Mouse (Mus musculus) hindbrain, embryonic 14.5 days (tissue): ENCODE measurements around the gene Trim66. TPM values are rescaled to one million over a fixed set of nuclear protein-coding genes. Genes with fewer than 3 reads are reported as not detected.
A peak's percentile ranks its signal among the peaks of the same experiment; 100 is the strongest.

Source experiments
- ATAC-seq: fragments of 200-750 bp; cut with Nextera tagmentation; 2 replicates; pipeline ENCODE4 v1.8.0; 2017; ENCODE audit warnings: moderate number of reproducible peaks, mild to moderate bottlenecking, moderate TSS enrichment, moderate library complexity; ENCODE audit not compliant: low FRiP score
- DNase-seq: peaks from one replicate; pipeline ENCODE4 v3.0.0-alpha.2; 2015; ENCODE audit warnings: low spot score
- H3K27ac ChIP-seq: fragments of 300-500 bp; sonication (generic); 2 replicates; pipeline ENCODE4 v1.5.1; 2014; ENCODE audit warnings: mild to moderate bottlenecking, moderate library complexity
- H3K27me3 ChIP-seq: fragments of 300-500 bp; sonication (generic); 2 replicates; pipeline ENCODE4 v1.6.1; 2014; ENCODE audit warnings: mild to moderate bottlenecking, low read length, mixed read lengths; ENCODE audit not compliant: control insufficient read depth, insufficient read depth
- H3K36me3 ChIP-seq: fragments of 300-500 bp; sonication (generic); replicated peaks from 2 replicates; pipeline ENCODE4 v1.6.1; 2014; ENCODE audit not compliant: control insufficient read depth, insufficient read depth
- H3K4me1 ChIP-seq: fragments of 300-500 bp; sonication (generic); replicated peaks from 2 replicates; pipeline ENCODE4 v1.6.1; 2014; ENCODE audit warnings: antibody characterized with exemption, low read length, mixed read lengths; ENCODE audit not compliant: control insufficient read depth, insufficient read depth
- H3K4me2 ChIP-seq: fragments of 300-500 bp; sonication (generic); replicated peaks from 2 replicates; pipeline ENCODE4 v1.6.1; 2014; ENCODE audit warnings: mild to moderate bottlenecking, moderate library complexity
- H3K4me3 ChIP-seq: fragments of 300-500 bp; sonication (generic); replicated peaks from 2 replicates; pipeline ENCODE4 v1.5.1; 2014; ENCODE audit warnings: mild to moderate bottlenecking, low read length
- H3K9ac ChIP-seq: fragments of 300-500 bp; sonication (generic); 2 replicates; pipeline ENCODE4 v1.6.1; 2014
- H3K9me3 ChIP-seq: fragments of 300-500 bp; sonication (generic); 2 replicates; pipeline ENCODE4 v1.6.1; 2016; ENCODE audit warnings: low read length; ENCODE audit not compliant: control insufficient read depth
- WGBS: fragments of 180-500 bp; shearing (Covaris S2); extraction: QIAGEN DNeasy Blood & Tissue Kit; methylation state at CpG from one replicate; pipeline ENCODE4 v1.1.7; 2014; 5-methylcytosine and 5-hydroxymethylcytosine counted together
- polyA plus RNA-seq: library from polyadenylated mRNA; unstranded; fragments of >200 nt; fragmentation: Nextera tagmentation; extraction: Ambion mirVana; gene quantifications from 2 replicates; pipeline ENCODE4 v1.2.1, GENCODE M21; 2014

Gene Trim66
- 0.82 and 1.2 TPM in 2 replicates for polyA plus RNA-seq

- no peaks in the 10 kb centered on the region for H3K36me3 ChIP-seq
- no peak within 1 kb of the TSS for H3K9ac ChIP-seq
- peak within 1 kb of the TSS; percentile 4; the same call in 1 of the 2 replicates for H3K4me2 ChIP-seq
- H3K4me3 ChIP-seq, result no peak within 1 kb of the TSS
- DNase-seq (no peak), ATAC-seq (no peak)
- H3K27me3 ChIP-seq, result no peaks in the 10 kb centered on the region
- H3K9me3 ChIP-seq, result no peaks in the 10 kb centered on the region
- H3K4me1 ChIP-seq, result peaks cover 8% of the 10 kb centered on the region
- no peak within 1 kb of the TSS for H3K27ac ChIP-seq
- WGBS, result 89% methylated on average over 4 of the region's 4 CpGs
Observed at GRCm38 (mm10) chr7:109508034-109508433, at the start of gene Trim66. Gene Trim66 (minus strand): TSS chr7:109508134.

- H3K4me2 ChIP-seq, result no peak overlapping the region
- no peaks in the 10 kb centered on the region for H3K9me3 ChIP-seq
- H3K9ac ChIP-seq, result no peak overlapping the region
- WGBS, result 94% methylated on average over 5 of the region's 5 CpGs
- H3K27ac ChIP-seq, result no peak overlapping the region
- H3K27me3 ChIP-seq, result no peaks in the 10 kb centered on the region
- no peak overlapping the region for H3K4me3 ChIP-seq
- no peaks in the 10 kb centered on the region for H3K36me3 ChIP-seq
- no peaks in the 10 kb centered on the region for H3K4me1 ChIP-seq
- DNase-seq, result no peak
- ATAC-seq, result no peak
Observed at GRCm38 (mm10) chr7:109546726-109547125, 38.8 kb upstream of the Trim66 start.

GRCm38 (mm10) chr7:109546186-109546585 lies 38.3 kb upstream of the Trim66 start:
- 96% methylated on average over 2 of the region's 2 CpGs for WGBS
- H3K27ac ChIP-seq, result no peak overlapping the region
- H3K9me3 ChIP-seq, result no peaks in the 10 kb centered on the region
- DNase-seq (no peak), ATAC-seq (no peak)
- H3K27me3 ChIP-seq, result no peaks in the 10 kb centered on the region
- H3K4me3 ChIP-seq, result no peak overlapping the region
- H3K9ac ChIP-seq, result no peak overlapping the region
- H3K36me3 ChIP-seq, result no peaks in the 10 kb centered on the region
- H3K4me1 ChIP-seq, result no peaks in the 10 kb centered on the region
- no peak overlapping the region for H3K4me2 ChIP-seq

- DNase-seq, result no peak
- peak; percentile 62; the same call in 1 of the 2 replicates for ATAC-seq
- WGBS, result 76% methylated on average over 10 of the region's 10 CpGs
- no peak overlapping the region for H3K9ac ChIP-seq
- H3K4me3 ChIP-seq, result no peak overlapping the region
- no peaks in the 10 kb centered on the region for H3K27me3 ChIP-seq
- no peak overlapping the region for H3K4me2 ChIP-seq
- no peaks in the 10 kb centered on the region for H3K4me1 ChIP-seq
- H3K36me3 ChIP-seq, result no peaks in the 10 kb centered on the region
- H3K9me3 ChIP-seq, result no peaks in the 10 kb centered on the region
- H3K27ac ChIP-seq, result 0 out of 2 replicates have a peak overlapping the region, but pooled peaks have one; percentile 7
Observed at GRCm38 (mm10) chr7:109545255-109545993, 37.5 kb upstream of the Trim66 start.

DNA sequence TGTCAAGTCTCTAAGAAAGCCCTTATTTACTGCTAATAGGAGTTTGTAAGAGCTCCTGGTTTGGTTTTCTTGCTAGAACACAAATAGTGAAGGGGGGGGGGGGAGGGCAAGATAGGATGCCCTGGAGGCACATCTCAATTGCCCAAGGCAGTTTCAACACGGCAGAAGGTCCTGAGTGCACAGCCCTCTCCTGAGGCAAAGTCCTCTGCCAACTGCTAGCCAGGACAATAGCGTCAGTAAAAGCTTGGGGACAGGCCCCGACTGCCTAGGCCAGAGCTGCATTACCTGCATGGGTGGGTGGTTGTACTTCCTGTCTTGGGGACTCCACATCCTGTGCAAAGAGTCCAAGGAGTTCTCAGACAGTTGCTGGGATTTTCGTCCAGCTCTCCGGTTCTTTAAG lies 36.9 kb upstream of the Trim66 start:
- Histone ChIP-seq H3K27me3 (no peaks in the 10 kb centered on the region), H3K36me3 (no peaks in the 10 kb centered on the region), H3K4me2 (no peak overlapping the region), H3K4me1 (no peaks in the 10 kb centered on the region), H3K9ac (no peak overlapping the region), H3K4me3 (no peak overlapping the region), H3K27ac (no peak overlapping the region), H3K9me3 (no peaks in the 10 kb centered on the region)
- no peak for DNase-seq
- ATAC-seq, result no peak
- WGBS, result 78% methylated on average over 5 of the region's 5 CpGs

GRCm38 (mm10) chr7:109542364-109542628 lies 34.4 kb upstream of the Trim66 start:
- no peak overlapping the region for H3K9ac ChIP-seq
- no peaks in the 10 kb centered on the region for H3K4me1 ChIP-seq
- no peak overlapping the region for H3K4me3 ChIP-seq
- no peak overlapping the region for H3K27ac ChIP-seq
- H3K9me3 ChIP-seq, result no peaks in the 10 kb centered on the region
- DNase-seq (no peak), ATAC-seq (no peak)
- 87% methylated on average over 3 of the region's 3 CpGs for WGBS
- no peaks in the 10 kb centered on the region for H3K27me3 ChIP-seq
- H3K36me3 ChIP-seq, result no peaks in the 10 kb centered on the region
- H3K4me2 ChIP-seq, result no peak overlapping the region

- H3K4me3 ChIP-seq, result no peak overlapping the region
- H3K4me1 ChIP-seq, result no peaks in the 10 kb centered on the region
- H3K27me3 ChIP-seq, result no peaks in the 10 kb centered on the region
- H3K9me3 ChIP-seq, result no peaks in the 10 kb centered on the region
- no peak overlapping the region for H3K9ac ChIP-seq
- DNase-seq, result no peak
- 92% methylated on average over 10 of the region's 10 CpGs for WGBS
- no peak overlapping the region for H3K4me2 ChIP-seq
- no peak for ATAC-seq
- no peaks in the 10 kb centered on the region for H3K36me3 ChIP-seq
- H3K27ac ChIP-seq, result no peak overlapping the region
Observed at GRCm38 (mm10) chr7:109541609-109542363, 33.9 kb upstream of the Trim66 start.

- DNase-seq (no peak), ATAC-seq (no peak)
- H3K4me2 ChIP-seq, result no peak overlapping the region
- H3K9ac ChIP-seq, result no peak overlapping the region
- H3K9me3 ChIP-seq, result no peaks in the 10 kb centered on the region
- no peaks in the 10 kb centered on the region for H3K27me3 ChIP-seq
- H3K27ac ChIP-seq, result no peak overlapping the region
- no peaks in the 10 kb centered on the region; the same call in 1 of the 2 replicates for H3K4me1 ChIP-seq
- no peak overlapping the region for H3K4me3 ChIP-seq
- H3K36me3 ChIP-seq, result no peaks in the 10 kb centered on the region
Observed at GRCm38 (mm10) chr7:109540902-109541301, 33.0 kb upstream of the Trim66 start.

DNA sequence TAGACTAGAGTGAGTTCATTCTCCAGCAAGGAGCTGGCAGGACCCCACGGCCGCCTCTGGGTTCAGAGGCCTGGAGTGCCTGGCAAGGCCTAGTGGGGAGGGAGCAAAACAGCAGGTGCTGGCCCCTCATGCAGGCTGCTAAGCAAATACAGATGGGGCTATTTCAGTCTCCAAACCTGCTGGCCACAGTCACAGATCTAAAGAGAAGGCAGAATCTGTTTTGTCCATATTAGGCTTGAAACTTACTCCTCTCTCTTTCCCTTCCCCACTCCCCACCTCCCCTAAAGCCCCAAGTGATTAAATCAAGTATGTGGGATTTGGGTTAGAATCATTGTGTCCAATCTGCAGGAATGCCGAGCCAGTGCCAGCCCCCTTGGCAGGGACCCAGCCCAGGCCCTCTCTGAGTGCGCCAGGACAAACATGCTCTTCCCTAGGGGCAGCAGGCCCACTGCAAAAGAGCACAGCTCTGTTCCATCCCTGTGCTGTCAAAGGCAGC lies 28.6 kb upstream of the Trim66 start:
- Histone ChIP-seq H3K4me1 (no peaks in the 10 kb centered on the region; the same call in 1 of the 2 replicates), H3K9me3 (no peaks in the 10 kb centered on the region), H3K4me2 (no peak overlapping the region), H3K27me3 (no peaks in the 10 kb centered on the region), H3K36me3 (peaks cover 6% of the 10 kb centered on the region; the same call in 1 of the 2 replicates), H3K4me3 (no peak overlapping the region), H3K27ac (peak overlapping the region; percentile 69), H3K9ac (no peak overlapping the region)
- WGBS, result 50% methylated on average over 4 of the region's 4 CpGs
- ATAC-seq, result peak; percentile 87; the same call in 1 of the 2 replicates
- peak; percentile 67 for DNase-seq
